Mouse (Mus musculus) intestine, embryonic 14.5 days (tissue): ENCODE measurements at regions not wholly inside any gene's neighbourhood (a gene's known extent, or its start where the extent isn't known, plus 50 kb on each side); places are given as distances from the start of the nearest gene placed in this dataset.

Source experiments
- ATAC-seq: fragments of 200-750 bp; cut with Nextera tagmentation; replicated peaks from 2 replicates; pipeline ENCODE4 v1.8.0; 2017; ENCODE audit warnings: low read depth, moderate number of reproducible peaks, moderate TSS enrichment, moderate library complexity; ENCODE audit not compliant: low FRiP score, low TSS enrichment
- DNase-seq: peaks from one replicate; pipeline ENCODE4 v3.0.0-alpha.2; 2018; ENCODE audit warnings: low spot score
- H3K27ac ChIP-seq: fragments of 300-500 bp; sonication (generic); 2 replicates; pipeline ENCODE4 v1.5.1; 2014; ENCODE audit warnings: low read depth, mild to moderate bottlenecking, control low read depth
- H3K27me3 ChIP-seq: fragments of 300-500 bp; sonication (generic); replicated peaks from 2 replicates; pipeline ENCODE4 v1.6.1; 2014; ENCODE audit warnings: low read length, control low read depth; ENCODE audit not compliant: control insufficient read depth, insufficient read depth
- H3K36me3 ChIP-seq: fragments of 300-500 bp; sonication (generic); 2 replicates; pipeline ENCODE4 v1.6.1; 2014; ENCODE audit warnings: low read length, control low read depth; ENCODE audit not compliant: control insufficient read depth, insufficient read depth
- H3K4me1 ChIP-seq: fragments of 300-500 bp; sonication (generic); replicated peaks from 2 replicates; pipeline ENCODE4 v1.6.1; 2014; ENCODE audit warnings: low read length, control low read depth, mixed read lengths; ENCODE audit not compliant: control insufficient read depth, insufficient read depth
- H3K4me2 ChIP-seq: fragments of 300-500 bp; sonication (generic); 2 replicates; pipeline ENCODE4 v1.6.1; 2014; ENCODE audit warnings: low read length
- H3K4me3 ChIP-seq: fragments of 300-500 bp; sonication (generic); 2 replicates; pipeline ENCODE4 v1.5.1; 2014; ENCODE audit warnings: low read depth, low read length, control low read depth, mixed read lengths
- H3K9ac ChIP-seq: fragments of 300-500 bp; sonication (generic); 2 replicates; pipeline ENCODE4 v1.6.1; 2014; ENCODE audit warnings: mild to moderate bottlenecking, low read length
- H3K9me3 ChIP-seq: fragments of 300-500 bp; sonication (generic); 2 replicates; pipeline ENCODE4 v1.6.1; 2016; ENCODE audit warnings: low read length, control low read depth; ENCODE audit not compliant: control insufficient read depth
- WGBS: fragments of 180-500 bp; shearing (Covaris S2); extraction: QIAGEN DNeasy Blood & Tissue Kit; methylation state at CpG from one replicate; pipeline ENCODE4 v1.1.7; 2014; 5-methylcytosine and 5-hydroxymethylcytosine counted together

- Histone ChIP-seq H3K36me3 (no peaks in the 10 kb centered on the region), H3K4me3 (no peak overlapping the region), H3K4me2 (no peak overlapping the region), H3K27me3 (no peaks in the 10 kb centered on the region), H3K9ac (no peak overlapping the region), H3K4me1 (no peaks in the 10 kb centered on the region), H3K9me3 (no peaks in the 10 kb centered on the region), H3K27ac (no peak overlapping the region)
- DNase-seq (no peak), ATAC-seq (no peak)
- WGBS = 95% methylated on average over 3 of the region's 3 CpGs
These were observed 529.0 kb upstream of the Sox9 start for GRCm38 (mm10) chr11:112253061-112253460.

- Histone ChIP-seq H3K27me3 (no peaks in the 10 kb centered on the region), H3K36me3 (no peaks in the 10 kb centered on the region), H3K4me2 (no peak overlapping the region), H3K4me1 (no peaks in the 10 kb centered on the region), H3K9ac (no peak overlapping the region), H3K9me3 (no peaks in the 10 kb centered on the region), H3K4me3 (no peak overlapping the region), H3K27ac (no peak overlapping the region)
- WGBS = 89% methylated on average over 7 of the region's 7 CpGs
- no peak for DNase-seq
- ATAC-seq = no peak
These were observed 525.7 kb upstream of the Sox9 start for GRCm38 (mm10) chr11:112256326-112256725.

DNA sequence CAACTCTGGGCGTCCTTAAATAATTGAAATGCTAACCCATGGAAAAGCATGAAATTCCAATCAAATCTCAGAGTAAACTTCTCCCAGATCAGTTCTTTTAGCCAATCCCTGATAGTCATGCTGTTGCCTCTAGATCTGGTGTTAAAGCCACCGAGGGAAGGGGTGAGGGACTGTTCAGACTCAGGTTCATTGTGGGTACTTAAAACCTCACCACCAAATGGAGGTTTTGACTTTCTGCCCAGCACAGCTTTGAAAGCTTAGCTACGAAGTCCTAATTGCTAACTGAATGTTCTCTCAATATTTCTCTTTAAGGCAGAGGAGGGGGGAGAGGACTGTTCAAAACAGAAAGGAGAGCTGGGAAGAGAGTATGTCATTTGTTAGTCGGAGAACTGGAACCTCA is 517.9 kb upstream of the Sox9 start:
- ATAC-seq (no peak), DNase-seq (no peak)
- H3K27ac ChIP-seq = no peak overlapping the region
- H3K9me3 ChIP-seq = no peaks in the 10 kb centered on the region
- H3K9ac ChIP-seq = no peak overlapping the region
- no peaks in the 10 kb centered on the region for H3K27me3 ChIP-seq
- no peak overlapping the region for H3K4me2 ChIP-seq
- no peaks in the 10 kb centered on the region for H3K4me1 ChIP-seq
- 78% methylated on average over 4 of the region's 4 CpGs for WGBS
- no peaks in the 10 kb centered on the region for H3K36me3 ChIP-seq
- H3K4me3 ChIP-seq = no peak overlapping the region

DNA sequence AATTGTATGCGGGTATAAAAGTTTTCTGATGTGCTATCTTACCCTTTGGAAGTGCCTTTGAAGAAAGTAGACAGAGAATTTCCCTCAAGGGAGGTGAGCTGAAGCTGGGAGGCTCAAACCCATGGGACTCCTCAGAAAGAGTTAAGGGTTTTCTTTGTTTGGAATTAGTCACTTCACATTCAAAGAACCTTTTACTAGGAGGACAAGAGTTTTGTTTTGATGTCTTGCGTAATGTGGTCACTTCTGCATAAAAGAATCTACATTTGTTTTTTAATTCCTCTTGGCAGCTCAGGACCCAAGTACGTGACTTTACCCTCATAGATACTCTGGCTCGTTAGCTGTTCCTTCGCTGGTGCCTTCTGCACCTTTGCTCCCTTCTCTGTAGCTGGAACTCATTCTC is 511.1 kb upstream of the Sox9 start:
- DNase-seq (no peak), ATAC-seq (no peak)
- Histone ChIP-seq H3K27me3 (no peaks in the 10 kb centered on the region), H3K4me2 (no peak overlapping the region), H3K27ac (no peak overlapping the region), H3K36me3 (no peaks in the 10 kb centered on the region), H3K4me1 (no peaks in the 10 kb centered on the region), H3K9me3 (no peaks in the 10 kb centered on the region), H3K9ac (no peak overlapping the region), H3K4me3 (no peak overlapping the region)
- 93% methylated on average over 5 of the region's 5 CpGs for WGBS

GRCm38 (mm10) chr11:112278566-112278965 is 503.5 kb upstream of the Sox9 start:
- 92% methylated on average over 1 of the region's 1 CpGs for WGBS
- H3K27me3 ChIP-seq = no peaks in the 10 kb centered on the region
- H3K4me3 ChIP-seq = no peak overlapping the region
- no peaks in the 10 kb centered on the region for H3K36me3 ChIP-seq
- no peak for ATAC-seq
- H3K9ac ChIP-seq = no peak overlapping the region
- no peak overlapping the region for H3K4me2 ChIP-seq
- H3K9me3 ChIP-seq = no peaks in the 10 kb centered on the region
- H3K4me1 ChIP-seq = no peaks in the 10 kb centered on the region
- no peak overlapping the region for H3K27ac ChIP-seq
- DNase-seq = no peak

DNA sequence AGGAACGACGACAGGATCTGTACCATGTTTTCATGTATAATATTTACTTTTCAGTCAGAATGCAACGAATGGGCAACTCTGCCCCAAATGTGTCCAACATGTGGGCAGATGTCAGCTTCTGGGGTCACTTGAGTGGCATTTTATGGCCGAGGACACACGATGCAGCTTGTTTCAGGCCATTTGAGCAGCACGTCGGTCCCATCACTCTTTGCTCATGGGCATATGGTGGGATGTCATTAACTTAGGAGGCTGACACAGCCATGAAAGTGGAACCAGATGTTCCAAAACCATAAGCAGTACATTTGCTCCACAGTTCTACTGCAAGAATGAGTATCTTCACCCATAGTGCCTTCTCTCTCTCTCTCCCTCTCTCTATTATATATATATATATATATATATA is 499.1 kb upstream of the Sox9 start:
- DNase-seq = no peak
- no peak overlapping the region for H3K4me3 ChIP-seq
- no peak for ATAC-seq
- no peaks in the 10 kb centered on the region for H3K4me1 ChIP-seq
- no peak overlapping the region for H3K27ac ChIP-seq
- H3K27me3 ChIP-seq = no peaks in the 10 kb centered on the region
- no peaks in the 10 kb centered on the region for H3K9me3 ChIP-seq
- H3K9ac ChIP-seq = no peak overlapping the region
- no peaks in the 10 kb centered on the region for H3K36me3 ChIP-seq
- H3K4me2 ChIP-seq = no peak overlapping the region
- WGBS = 73% methylated on average over 7 of the region's 7 CpGs

DNA sequence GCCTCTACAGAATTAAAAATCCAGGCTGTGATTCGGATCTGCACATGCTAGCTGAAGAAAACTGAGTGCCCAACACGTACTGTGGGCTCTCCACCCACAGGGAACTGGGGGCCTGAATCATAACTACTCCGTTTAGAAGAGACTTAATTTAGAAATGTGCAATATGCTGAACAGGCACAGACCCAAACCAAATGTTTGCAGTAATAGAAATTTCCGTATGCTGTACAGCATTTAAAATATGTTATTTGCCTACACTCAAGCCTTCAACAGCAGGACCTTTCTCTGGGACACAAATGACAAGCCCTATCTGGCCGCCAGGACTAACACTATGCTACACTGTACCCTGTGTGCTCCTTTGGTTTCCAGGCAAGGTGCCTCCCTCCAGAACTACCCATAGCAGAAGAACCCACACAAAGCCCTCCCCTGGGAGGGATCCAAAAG is 483.1 kb upstream of the Sox9 start:
- Histone ChIP-seq H3K4me3 (no peak overlapping the region), H3K27me3 (no peaks in the 10 kb centered on the region), H3K4me1 (no peaks in the 10 kb centered on the region), H3K27ac (no peak overlapping the region), H3K36me3 (no peaks in the 10 kb centered on the region), H3K9ac (no peak overlapping the region), H3K4me2 (no peak overlapping the region), H3K9me3 (no peaks in the 10 kb centered on the region)
- ATAC-seq (no peak), DNase-seq (no peak)
- 77% methylated on average over 5 of the region's 5 CpGs for WGBS

DNA sequence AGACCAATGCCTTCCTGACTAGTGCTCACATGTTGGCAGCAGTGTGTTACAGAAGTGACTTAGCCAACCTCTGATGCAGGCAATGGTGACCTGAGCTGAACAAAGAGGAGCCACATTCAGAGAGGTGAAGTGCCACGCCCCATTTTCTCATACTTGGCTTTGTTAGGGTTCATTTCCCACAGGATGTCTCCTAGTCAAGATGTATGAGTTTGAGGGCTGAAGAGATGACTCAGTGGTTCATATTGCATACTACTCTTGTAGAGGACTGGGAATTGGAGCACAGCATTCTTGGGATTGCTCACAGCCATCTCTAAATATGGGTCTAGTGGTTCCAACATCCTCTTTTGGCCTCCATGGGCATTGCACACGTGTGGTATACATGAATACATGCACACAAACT is 478.9 kb upstream of the Sox9 start:
- Histone ChIP-seq H3K4me2 (no peak overlapping the region), H3K9ac (no peak overlapping the region), H3K27me3 (no peaks in the 10 kb centered on the region), H3K36me3 (no peaks in the 10 kb centered on the region), H3K4me3 (no peak overlapping the region), H3K4me1 (no peaks in the 10 kb centered on the region), H3K27ac (no peak overlapping the region), H3K9me3 (no peaks in the 10 kb centered on the region)
- ATAC-seq (no peak), DNase-seq (no peak)
- WGBS = 71% methylated on average over 2 of the region's 2 CpGs

- Histone ChIP-seq H3K4me3 (no peak overlapping the region), H3K9ac (no peak overlapping the region), H3K9me3 (no peaks in the 10 kb centered on the region), H3K27me3 (no peaks in the 10 kb centered on the region), H3K36me3 (no peaks in the 10 kb centered on the region), H3K27ac (no peak overlapping the region), H3K4me2 (no peak overlapping the region), H3K4me1 (no peaks in the 10 kb centered on the region)
- ATAC-seq = no peak
- WGBS = 92% methylated on average over 4 of the region's 4 CpGs
- DNase-seq = no peak
These were observed 456.2 kb upstream of the Sox9 start for GRCm38 (mm10) chr11:112325850-112326249.
